Mouse (Mus musculus) spleen, postnatal 4 days (tissue): ENCODE results near the gene Rxra.
A peak's percentile ranks its signal among the peaks of the same experiment; 100 is the strongest.

Source experiments
- DNase-seq, 2 experiments: peaks; one replicate each; pipeline ENCODE4 v3.0.0; 2022; ENCODE audit warnings: low spot score in 2 of 2

Gene Rxra

DNA sequence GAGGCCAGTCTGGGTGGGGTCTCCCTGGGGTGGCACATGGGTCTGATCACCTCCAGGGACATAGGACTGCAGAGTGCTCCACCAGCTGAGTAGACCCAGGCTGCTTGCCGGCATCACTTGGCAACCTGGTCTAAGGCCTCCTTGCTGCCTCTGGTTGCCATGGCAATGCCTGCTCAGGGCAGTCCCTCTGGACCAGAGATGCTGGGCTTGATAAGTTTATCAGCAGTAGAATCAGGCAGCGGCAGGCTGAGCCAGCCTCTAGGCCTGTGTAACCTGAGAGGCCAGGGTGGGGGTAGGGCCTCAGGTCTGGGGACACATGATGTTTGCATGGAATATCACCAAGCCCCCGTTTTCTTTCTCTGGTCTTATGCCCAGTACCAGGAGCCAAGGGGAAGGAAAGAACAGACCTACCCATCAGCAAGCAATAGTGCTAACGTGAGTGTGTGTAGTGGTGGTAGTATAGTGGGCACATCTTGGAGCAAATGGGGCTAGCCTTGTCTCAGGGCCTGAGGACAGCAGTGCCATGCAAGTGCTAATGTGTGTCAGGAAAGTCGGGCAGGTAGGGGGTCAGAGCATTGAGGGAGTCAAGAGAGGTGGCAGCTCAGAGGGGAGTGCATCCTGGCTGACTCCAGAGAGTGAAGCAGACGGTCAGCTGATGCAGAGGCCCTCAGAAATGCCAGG, 88.2 kb downstream of the Rxra start:
- no peak for DNase-seq

GRCm38 (mm10) chr2:27764937-27765319, 88.7 kb downstream of the Rxra start:
- DNase-seq = peak; percentile 76 to 92

DNA sequence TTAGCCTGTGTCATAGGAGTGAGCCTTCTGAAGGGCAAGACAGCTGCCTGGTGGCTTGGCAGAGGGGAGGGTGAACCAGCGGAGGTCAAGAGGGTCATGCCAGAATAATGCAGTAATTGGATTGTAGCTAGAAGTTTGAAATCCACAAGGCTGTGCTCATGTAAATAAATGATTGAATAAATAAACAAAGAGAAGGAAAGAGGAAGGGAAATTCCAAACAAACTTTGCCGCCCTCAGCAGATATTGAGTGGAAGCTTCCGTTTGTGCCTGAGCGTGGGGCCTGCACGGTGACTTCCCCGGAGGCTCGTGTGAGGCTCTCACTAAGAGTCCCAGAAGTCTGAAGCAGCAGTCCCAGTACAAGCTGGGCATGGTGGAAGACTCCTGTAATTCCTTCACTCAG, 91.5 kb downstream of the Rxra start:
- DNase-seq = no peak

DNA sequence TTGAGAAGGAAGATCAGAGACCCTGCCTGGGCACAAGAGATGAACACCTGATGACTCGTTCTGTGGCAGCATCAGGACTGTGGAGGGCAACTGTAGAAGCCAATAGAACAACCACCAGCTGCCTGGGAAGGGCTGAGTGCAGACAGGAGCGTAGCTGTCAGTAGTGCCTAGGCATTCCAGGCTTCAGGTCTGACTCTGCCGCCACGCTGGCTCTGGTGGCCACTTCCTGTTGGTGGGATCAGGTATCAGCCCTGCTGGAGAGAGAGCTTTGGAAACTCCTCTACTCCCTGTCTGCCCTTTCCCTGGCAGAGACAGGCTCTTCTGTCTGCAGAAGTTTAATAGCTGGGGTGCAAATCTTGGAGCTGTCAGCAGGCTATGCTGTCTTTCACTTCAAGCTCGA, 93.5 kb downstream of the Rxra start:
- DNase-seq = no peak

- no peak for DNase-seq
Measured at GRCm38 (mm10) chr2:27770205-27770604, 94.0 kb downstream of the Rxra start.

DNA sequence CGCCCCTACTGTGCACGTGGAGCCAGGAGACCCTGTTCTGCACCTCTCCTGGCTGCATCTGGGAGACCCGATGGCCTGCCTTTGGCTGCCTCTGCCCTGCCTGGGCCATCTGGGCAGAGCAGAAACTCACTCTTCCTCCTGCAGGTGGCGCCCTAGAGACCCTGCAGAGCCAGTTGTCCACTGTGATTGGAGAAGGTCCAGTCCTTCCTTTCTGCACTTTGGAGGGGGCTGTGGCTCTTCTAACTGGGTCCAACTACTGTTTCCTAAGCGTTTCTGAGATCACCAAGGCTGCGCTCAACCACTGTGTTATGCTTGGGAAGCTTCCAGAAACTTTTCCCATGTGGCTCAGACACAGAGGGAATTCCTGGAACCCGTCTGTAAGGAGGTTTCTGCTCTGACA, 95.7 kb downstream of the Rxra start:
- DNase-seq = peak; percentile 66 to 89

DNA sequence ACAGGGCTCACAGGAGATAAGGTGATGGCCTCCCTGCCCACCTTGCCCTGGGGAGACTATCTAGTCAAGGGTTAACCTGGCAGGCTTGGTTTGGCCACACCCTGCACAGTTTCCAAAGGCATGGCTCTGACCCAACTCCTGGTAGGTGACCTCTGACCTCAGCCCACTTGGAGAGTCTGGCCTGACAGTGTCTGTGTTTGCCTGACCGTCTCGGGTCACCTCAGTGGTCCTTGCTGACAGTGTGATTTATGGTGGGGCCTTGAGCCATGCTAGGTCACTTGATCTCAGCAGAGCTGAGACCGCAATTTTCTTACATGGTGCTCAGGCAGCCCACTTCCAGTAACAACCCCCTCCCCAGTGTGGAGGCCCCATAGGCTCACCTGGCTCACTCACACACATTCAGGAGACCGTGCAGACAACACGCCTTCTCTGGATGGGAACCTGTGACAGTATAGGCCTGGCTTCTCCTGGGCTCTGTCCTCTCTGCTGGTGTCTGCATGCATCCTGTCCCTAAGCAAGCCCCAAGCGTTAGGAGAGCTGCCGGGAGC, 96.7 kb downstream of the Rxra start:
- no peak for DNase-seq

GRCm38 (mm10) chr2:27773980-27774730, 97.9 kb downstream of the Rxra start:
- no peak for DNase-seq

DNA sequence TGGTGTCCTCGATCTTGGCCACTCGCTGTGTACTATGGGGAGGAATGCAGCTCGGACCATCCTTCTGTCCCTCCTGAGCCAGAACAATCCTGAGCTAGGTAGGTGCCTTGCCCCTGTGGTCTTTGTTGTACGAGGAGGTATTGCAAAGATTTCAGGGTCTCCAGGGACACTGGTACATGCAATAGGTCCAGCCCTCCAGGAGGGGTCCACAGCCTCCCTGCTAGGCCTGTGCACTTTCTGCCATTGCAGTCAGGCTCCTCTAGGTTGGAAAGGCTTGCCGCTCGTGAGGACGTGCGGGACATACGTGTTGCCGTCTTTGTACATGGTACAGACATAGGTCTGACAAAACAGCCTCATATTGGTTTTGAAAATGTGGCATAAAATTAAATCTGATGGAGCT, 98.8 kb downstream of the Rxra start:
- no peak for DNase-seq

DNA sequence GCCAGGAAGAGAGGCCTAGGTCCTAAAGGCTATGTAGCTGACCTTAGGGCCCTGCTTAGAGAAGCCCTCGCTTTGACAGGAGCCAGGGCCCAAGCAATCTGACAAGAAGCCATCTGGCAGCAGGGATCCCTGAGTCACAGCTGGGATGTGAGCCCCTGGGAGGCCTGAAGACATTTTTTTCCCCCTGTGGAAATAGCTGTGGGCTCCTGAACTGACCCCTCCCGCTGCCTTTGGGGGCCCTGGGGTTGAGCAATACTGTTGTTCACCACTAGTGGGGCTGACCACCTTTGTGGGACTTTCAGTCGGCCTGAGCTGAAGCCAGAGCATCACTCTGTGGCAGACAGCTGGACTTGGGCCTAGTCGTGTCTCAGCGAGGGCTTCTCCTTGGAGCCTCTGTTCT, 99.4 kb downstream of the Rxra start:
- no peak for DNase-seq

DNA sequence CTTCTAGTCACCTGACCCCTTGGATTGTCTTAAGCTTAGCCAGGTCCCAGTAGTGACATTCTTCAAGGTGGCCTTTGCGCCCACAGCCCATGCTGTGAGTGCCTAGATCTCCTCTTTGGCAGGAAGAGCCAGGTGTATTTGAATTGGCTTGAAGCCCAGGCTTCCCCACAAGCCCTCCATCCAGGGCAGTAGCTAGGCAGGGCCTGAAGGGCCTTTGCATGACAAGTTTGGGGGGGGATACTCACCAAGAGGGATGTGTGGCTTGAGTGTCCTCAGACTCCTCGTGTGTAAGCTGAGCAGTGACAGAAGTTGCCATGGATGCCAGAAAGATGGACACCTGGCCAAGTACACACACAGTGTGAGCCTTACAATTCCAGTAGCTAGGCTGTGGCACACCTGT, 101.5 kb downstream of the Rxra start:
- DNase-seq = no peak

DNA sequence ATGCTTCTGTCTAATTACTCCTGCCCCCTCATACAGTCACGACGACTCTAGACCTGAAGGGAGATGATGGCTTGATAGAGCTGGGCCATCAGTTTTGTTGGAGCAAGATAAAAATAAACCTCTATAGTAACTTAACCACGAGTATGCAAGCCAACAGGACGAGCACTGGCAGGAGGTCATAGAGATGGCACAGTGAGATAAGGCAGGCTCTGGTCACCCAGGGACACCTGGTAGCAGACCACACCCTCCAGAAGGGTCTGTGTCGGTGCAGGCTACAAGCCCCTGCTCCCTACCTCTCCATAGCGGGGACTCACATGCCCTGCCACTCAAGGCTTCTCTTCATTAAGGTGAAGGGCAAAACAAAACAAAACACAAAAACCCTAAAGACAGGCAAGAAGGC, 102.0 kb downstream of the Rxra start:
- DNase-seq = no peak

- DNase-seq = no peak
Measured at GRCm38 (mm10) chr2:27779291-27779866, 103.1 kb downstream of the Rxra start.

DNA sequence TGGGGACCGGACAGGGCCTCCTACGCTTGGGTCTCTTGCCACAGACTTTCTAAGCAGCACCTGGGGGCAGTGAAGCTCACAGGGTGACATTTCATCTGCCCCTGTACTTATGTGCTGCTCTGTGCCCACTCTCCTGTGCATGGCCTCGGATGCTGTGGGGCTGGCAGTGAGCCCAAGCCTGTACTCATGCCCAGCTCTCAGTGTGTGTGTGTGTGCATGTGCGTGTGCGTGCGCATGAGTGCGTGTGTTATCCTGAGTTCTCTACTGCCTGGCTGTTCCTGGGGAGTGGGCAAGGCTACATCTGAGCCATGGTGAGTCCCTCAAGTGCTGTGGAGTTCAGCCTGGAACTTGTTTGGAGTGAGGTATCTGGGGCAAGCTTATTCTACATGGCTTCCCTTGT, 103.9 kb downstream of the Rxra start:
- no peak for DNase-seq

DNA sequence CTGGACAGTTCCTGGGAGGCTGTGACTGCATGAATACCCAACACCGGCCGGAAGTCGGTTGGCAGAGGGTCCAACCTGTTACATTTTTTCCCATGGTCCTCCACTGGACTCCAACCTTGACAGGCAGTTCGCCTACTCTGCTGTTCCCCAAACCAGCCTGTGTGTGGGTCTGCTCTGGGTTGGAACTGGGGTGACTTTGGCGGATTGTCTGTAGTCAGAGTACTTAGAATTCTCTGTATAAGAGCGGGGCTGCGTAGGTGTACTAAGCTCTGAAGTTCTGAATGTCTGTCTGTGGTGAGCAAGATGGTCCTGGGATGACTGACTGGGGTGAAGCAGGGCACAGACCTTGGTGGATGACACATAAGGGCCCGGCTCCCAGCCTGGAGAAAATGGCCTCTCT, 109.1 kb downstream of the Rxra start:
- no peak for DNase-seq

DNA sequence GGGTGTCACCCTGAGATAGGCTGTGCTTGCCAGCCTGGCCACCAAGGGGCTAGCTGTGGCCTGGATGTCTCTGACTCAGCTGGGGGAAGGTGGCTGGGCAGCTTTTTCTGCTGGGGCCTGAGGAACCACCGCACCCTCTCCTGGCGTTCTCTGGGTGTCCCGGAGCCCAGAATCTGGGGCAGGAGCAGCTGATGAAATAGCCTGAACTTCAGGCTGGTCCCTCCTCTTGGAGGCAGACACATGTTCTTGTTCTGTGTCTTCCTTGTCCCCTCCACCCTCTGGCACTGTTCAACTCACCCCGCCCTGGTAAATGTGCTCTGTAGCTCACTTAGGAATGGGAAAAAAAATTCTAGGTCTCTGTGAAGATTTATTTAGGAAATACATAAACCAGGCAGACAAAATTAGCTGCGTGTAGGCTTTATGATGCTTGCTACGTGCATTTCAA, 109.8 kb downstream of the Rxra start:
- no peak for DNase-seq

DNA sequence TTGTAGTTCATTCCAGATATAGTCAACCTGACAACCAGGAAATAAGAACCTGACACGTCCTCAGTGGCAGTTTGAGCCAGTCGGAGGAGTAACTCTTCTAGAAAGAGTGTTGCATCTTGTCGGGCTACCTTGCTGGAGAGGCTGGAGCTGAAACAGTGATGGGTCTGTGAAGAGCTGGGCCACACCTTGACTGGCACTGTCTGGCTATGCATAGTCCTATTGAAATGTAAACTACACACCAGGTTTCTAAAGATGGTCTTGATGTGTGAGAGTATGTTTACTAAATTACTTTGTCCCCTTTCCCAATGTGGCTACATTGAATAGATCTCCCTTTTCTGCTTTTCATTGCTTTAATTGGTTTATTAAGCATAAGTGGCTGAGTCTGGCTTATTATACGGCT, 115.3 kb downstream of the Rxra start:
- DNase-seq = no peak

DNA sequence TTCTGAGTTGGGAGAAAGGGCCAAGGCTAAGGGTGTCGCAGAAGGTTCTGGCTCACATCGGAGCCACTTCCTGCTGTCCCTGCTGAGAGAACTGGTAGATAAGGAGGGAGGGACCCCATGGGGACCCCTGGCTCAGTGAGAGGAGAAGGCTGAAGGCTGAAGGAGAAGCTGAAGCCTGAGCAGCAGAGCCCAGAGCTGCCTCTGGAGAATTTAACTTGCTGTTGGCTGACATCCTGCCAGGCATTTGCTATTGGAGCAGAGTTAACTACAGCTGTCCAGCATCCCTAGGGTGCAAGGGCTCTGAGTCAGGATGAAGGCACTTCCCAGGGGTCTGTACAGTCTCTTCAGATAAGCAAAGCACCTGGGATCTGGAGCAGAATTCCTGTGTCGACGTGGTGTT, 122.8 kb downstream of the Rxra start:
- no peak for DNase-seq

- no peak for DNase-seq
Measured at GRCm38 (mm10) chr2:27801041-27801440, 124.8 kb downstream of the Rxra start.

DNA sequence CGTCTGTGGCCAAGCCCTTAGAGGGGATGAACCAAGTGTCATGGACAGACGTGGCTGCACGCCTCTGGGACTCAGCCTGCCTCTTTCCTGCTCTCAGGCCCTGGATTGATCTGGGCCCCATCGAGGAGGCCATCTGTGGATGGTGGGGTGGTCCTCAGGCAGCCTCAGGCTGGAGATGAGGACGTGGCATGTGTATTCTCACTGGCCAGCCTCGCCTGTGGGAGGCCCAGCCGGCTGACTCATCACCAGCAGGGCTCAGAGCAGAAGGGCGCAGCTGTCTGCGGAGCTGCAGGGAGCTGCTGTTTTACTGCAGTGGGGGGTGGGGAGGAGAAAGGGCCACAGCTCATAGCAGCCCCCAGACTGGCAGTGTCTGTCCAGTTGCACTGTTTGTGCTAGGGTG, 126.3 kb downstream of the Rxra start:
- DNase-seq = no peak

DNA sequence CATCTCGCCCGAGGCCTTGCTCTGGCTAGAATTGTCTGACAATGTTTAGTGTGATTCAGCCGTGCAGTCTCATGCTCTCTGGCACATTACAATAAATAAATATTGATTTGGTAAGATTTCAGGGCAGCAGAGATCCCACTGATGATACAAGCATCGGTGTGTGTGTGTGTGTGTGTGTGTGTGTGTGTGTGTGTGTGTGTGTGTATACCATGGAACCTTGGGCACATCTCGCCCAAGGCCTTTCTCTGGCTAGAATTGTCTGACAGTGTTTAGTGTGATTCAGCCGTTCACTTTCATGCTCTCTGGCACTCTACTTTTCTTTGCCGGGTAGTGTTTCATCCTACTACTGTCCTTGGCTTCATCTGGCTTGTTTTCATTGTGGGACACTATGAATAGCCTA, 130.5 kb downstream of the Rxra start:
- DNase-seq = no peak

DNA sequence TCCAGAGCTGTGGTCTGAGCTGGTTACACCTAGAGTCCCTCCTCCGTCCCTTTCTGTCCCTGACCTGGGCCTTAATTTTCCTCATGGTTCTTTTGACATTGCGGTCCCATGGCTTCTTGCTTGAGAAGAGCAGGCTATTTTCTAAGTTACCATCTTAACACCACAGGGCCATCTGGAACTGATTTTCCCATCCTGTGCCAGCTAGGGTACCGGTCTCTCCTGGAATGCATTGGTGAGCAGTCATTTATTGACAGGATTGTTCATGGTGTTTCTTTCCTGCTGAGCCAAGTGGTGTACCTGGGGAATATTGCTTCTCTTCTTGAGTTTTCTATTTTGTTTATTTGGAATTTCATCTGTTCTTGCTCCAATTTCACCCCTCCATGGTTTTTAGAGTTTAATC, 131.4 kb downstream of the Rxra start:
- no peak for DNase-seq

DNA sequence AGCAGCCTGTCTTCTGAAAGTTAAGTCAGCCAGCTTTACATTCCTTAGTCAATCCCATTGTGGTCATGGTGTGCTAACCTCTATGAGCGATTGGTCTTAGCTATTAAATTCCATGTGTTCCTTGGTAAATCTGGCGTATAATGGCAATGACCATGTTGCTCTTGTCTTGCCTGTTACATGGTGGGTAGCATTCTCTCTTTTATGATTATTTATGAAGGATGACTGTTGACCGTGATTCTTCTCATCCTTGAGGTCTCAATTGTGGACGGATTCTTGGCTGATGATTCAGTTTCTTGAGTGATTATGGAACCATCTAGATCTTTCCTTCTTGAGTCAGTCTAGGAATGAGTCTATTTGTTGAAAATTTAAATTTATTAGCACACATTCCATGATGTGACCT, 133.7 kb downstream of the Rxra start:
- no peak for DNase-seq
